ENCODE assay signal across 8 mouse cellular contexts in genomic region chr8:116732684-116733647, GRCm38 (mm10). TPM values are rescaled to one million over a fixed set of nuclear protein-coding genes. Genes with fewer than 3 reads are reported as not detected.
DNase-seq lines count a peak whose midpoint lies in the region; ATAC-seq lines count a peak whose summit lies in the region.

Gene Cdyl2, minus strand, starts transcription at chr8:116732991.

- no peaks in the 10 kb centered on the region for H3K27me3 ChIP-seq in forebrain, embryonic 14.5 days (replicated peaks; ENCODE audit: control insufficient read depth, insufficient read depth, low read length)
- H3K27me3 ChIP-seq in liver, embryonic 15.5 days: peaks cover 14% of the 10 kb centered on the region
- H3K27me3 ChIP-seq in neural tube, embryonic 11.5 days (ENCODE audit: control insufficient read depth, insufficient read depth, low read length): no peaks in the 10 kb centered on the region
- no peaks in the 10 kb centered on the region; the same call in 1 of the 2 replicates for H3K27me3 ChIP-seq in stomach, embryonic 16.5 days (ENCODE audit: control insufficient read depth, insufficient read depth, low read length)

- intact Hi-C loops in heart, postnatal 10 days (cut with DNase I): no loop called here

- peak within 1 kb of the TSS; percentile 71 for H3K4me2 ChIP-seq in forebrain, embryonic 14.5 days (ENCODE audit: low read length)
- peak within 1 kb of the TSS; percentile 84 for H3K4me2 ChIP-seq in liver, embryonic 15.5 days
- peak within 1 kb of the TSS; percentile 76 for H3K4me2 ChIP-seq in neural tube, embryonic 11.5 days (ENCODE audit: low read depth)
- peak within 1 kb of the TSS; percentile 68 for H3K4me2 ChIP-seq in stomach, embryonic 16.5 days (ENCODE audit: low read depth, low read length)

- peak within 1 kb of the TSS; percentile 76 for H3K4me3 ChIP-seq in forebrain, embryonic 14.5 days (ENCODE audit: low read depth, low read length)
- H3K4me3 ChIP-seq in liver, embryonic 15.5 days (replicated peaks): peak within 1 kb of the TSS; percentile 70
- H3K4me3 ChIP-seq in neural tube, embryonic 11.5 days (ENCODE audit: low read depth, low read length): peak within 1 kb of the TSS; percentile 77
- H3K4me3 ChIP-seq in stomach, embryonic 16.5 days (replicated peaks; ENCODE audit: low read length): peak within 1 kb of the TSS; percentile 86

- H3K9me3 ChIP-seq in forebrain, embryonic 14.5 days (replicated peaks; ENCODE audit: control insufficient read depth, low read length): 0 out of 2 replicates have a peak, but pooled peaks cover 4% of the 10 kb centered on the region
- no peaks in the 10 kb centered on the region for H3K9me3 ChIP-seq in liver, embryonic 15.5 days (replicated peaks)
- H3K9me3 ChIP-seq in neural tube, embryonic 11.5 days (ENCODE audit: control insufficient read depth, low read length): no peaks in the 10 kb centered on the region
- H3K9me3 ChIP-seq in stomach, embryonic 16.5 days (replicated peaks; ENCODE audit: control insufficient read depth, low read length): no peaks in the 10 kb centered on the region; the same call in 1 of the 2 replicates

- peak within 1 kb of the TSS; percentile 78 for H3K27ac ChIP-seq in forebrain, embryonic 14.5 days (ENCODE audit: low read depth, low read length)
- H3K27ac ChIP-seq in liver, embryonic 15.5 days (replicated peaks): peak within 1 kb of the TSS; percentile 66
- peak within 1 kb of the TSS; percentile 73 for H3K27ac ChIP-seq in neural tube, embryonic 11.5 days (ENCODE audit: low read depth, low read length)
- H3K27ac ChIP-seq in stomach, embryonic 16.5 days (ENCODE audit: low read length): peak within 1 kb of the TSS; percentile 78

- peak; percentile 91 for ATAC-seq in forebrain, embryonic 14.5 days
- peak; percentile 78 for ATAC-seq in liver, embryonic 15.5 days (ENCODE audit: insufficient read depth)
- ATAC-seq in neural tube, embryonic 11.5 days (ENCODE audit: insufficient read depth, low FRiP score, low TSS enrichment): peak; percentile 84
- peak; percentile 82 for ATAC-seq in stomach, embryonic 16.5 days (ENCODE audit: insufficient read depth, low FRiP score)

- H3K4me1 ChIP-seq in forebrain, embryonic 14.5 days (ENCODE audit: control insufficient read depth, insufficient read depth, low read length): peaks cover 3% of the 10 kb centered on the region; the same call in 1 of the 2 replicates
- H3K4me1 ChIP-seq in liver, embryonic 15.5 days (replicated peaks): peaks cover 24% of the 10 kb centered on the region
- H3K4me1 ChIP-seq in neural tube, embryonic 11.5 days (ENCODE audit: control insufficient read depth, insufficient read depth, low read length): no peaks in the 10 kb centered on the region
- peaks cover 6% of the 10 kb centered on the region for H3K4me1 ChIP-seq in stomach, embryonic 16.5 days (ENCODE audit: control insufficient read depth, insufficient read depth, low read length)

- peak within 1 kb of the TSS; percentile 81 for H3K9ac ChIP-seq in forebrain, embryonic 14.5 days (ENCODE audit: low read length)
- H3K9ac ChIP-seq in liver, embryonic 15.5 days: peak within 1 kb of the TSS; percentile 56
- H3K9ac ChIP-seq in neural tube, embryonic 11.5 days (ENCODE audit: low read length): peak within 1 kb of the TSS; percentile 91
- H3K9ac ChIP-seq in stomach, embryonic 16.5 days (ENCODE audit: low read length): peak within 1 kb of the TSS; percentile 90

- H3K36me3 ChIP-seq in forebrain, embryonic 14.5 days (ENCODE audit: control insufficient read depth, insufficient read depth, low read length): no peaks in the 10 kb centered on the region
- no peaks in the 10 kb centered on the region; the same call in 1 of the 2 replicates for H3K36me3 ChIP-seq in liver, embryonic 15.5 days (replicated peaks)
- H3K36me3 ChIP-seq in neural tube, embryonic 11.5 days (ENCODE audit: control insufficient read depth, insufficient read depth, low read length): no peaks in the 10 kb centered on the region
- H3K36me3 ChIP-seq in stomach, embryonic 16.5 days (ENCODE audit: control insufficient read depth, insufficient read depth, low read length): no peaks in the 10 kb centered on the region

- WGBS in forebrain, embryonic 14.5 days: under 1% methylated on average over 101 of the region's 129 CpGs
- under 1% methylated on average over 123 of the region's 129 CpGs for WGBS in liver, embryonic 15.5 days (ENCODE audit: insufficient replicate concordance)
- WGBS in neural tube, embryonic 11.5 days: under 1% methylated on average over 97 of the region's 129 CpGs
- WGBS in stomach, embryonic 16.5 days: under 1% methylated on average over 113 of the region's 129 CpGs

- peak; percentile 82 for DNase-seq in CD4-positive, CD25-positive, alpha-beta regulatory T cell, adult 2 months (ENCODE audit: low read depth, low spot score)
- DNase-seq in c-Kit-positive CD71-positive TER-119-negative erythroid progenitor cells, embryonic 14.5 days (ENCODE audit: low read depth): peak; percentile 40
- DNase-seq in forebrain, embryonic 14.5 days (ENCODE audit: low spot score): peak; percentile 87
- peak; percentile 81 to 82 for DNase-seq in heart, postnatal 10 days
- DNase-seq in kidney, postnatal 4 days: peak; percentile 81 to 89
- peak; percentile 86 for DNase-seq in neural tube, embryonic 11.5 days (ENCODE audit: low spot score)

RNA-seq across cellular contexts. Expression of gene Cdyl2, which starts in this region (rescaled TPM):
- 6.5 and 8.5 TPM in 2 replicates for polyA plus RNA-seq in forebrain, embryonic 14.5 days (2014; fragmentation: Nextera tagmentation; extraction: Ambion mirVana)
- total RNA-seq in heart, postnatal 10 days (2021): 1 to 10 TPM; 4.2 to 4.3 TPM
- 1.7 and 2.4 TPM in 2 replicates for polyA plus RNA-seq in liver, embryonic 15.5 days (2015; fragmentation: Nextera tagmentation; extraction: Ambion mirVana)
- 7.8 and 10.2 TPM in 2 replicates for polyA plus RNA-seq in neural tube, embryonic 11.5 days (2014; fragmentation: Nextera tagmentation; extraction: Ambion mirVana)
- polyA plus RNA-seq in stomach, embryonic 16.5 days (2015; fragmentation: Nextera tagmentation; extraction: Ambion mirVana): 4.1 and 4.4 TPM in 2 replicates

Comparison
In these comparisons a context has a peak if more than half of its experiments do, and no peak if none do; other contexts are left out.
1. Peak in every context shown above with its lines: DNase-seq, ATAC-seq, H3K4me3 ChIP-seq and H3K27ac ChIP-seq.